Comparison of ENCODE assay signal across 8 mouse cellular contexts in genomic region chr2:178327466-178328040, GRCm38 (mm10).
A peak's percentile ranks its signal among the peaks of the same experiment; 100 is the strongest.
DNase-seq lines count a peak whose midpoint lies in the region; ATAC-seq and TF ChIP-seq lines count a peak whose summit lies in the region.

No protein-coding gene starts in this region.

- no peak for TF ChIP-seq RAD21 in CH12.LX (IDR thresholded peaks at IDR 0.05; ENCODE audit: low read depth, low read length)

- H3K4me3 ChIP-seq in CH12.LX (replicated peaks in 1 of 3; ENCODE audit: low read depth in 2 of 3, low read length in 2 of 3, poor library complexity in 1 of 3): peak overlapping the region in 1 of 3 experiments; percentile 27
- H3K4me3 ChIP-seq in forebrain, embryonic 14.5 days (ENCODE audit: low read depth, low read length): peak overlapping the region; percentile 14
- 0 out of 2 replicates have a peak overlapping the region, but pooled peaks have one; percentile 16 for H3K4me3 ChIP-seq in heart, postnatal 0 days (ENCODE audit: low read depth, low read length)
- no peak overlapping the region for H3K4me3 ChIP-seq in liver, embryonic 12.5 days

- ATAC-seq in forebrain, embryonic 14.5 days: peak; percentile 95
- ATAC-seq in heart, postnatal 0 days (ENCODE audit: insufficient read depth, low read depth): peak; percentile 80
- peak; percentile 76 for ATAC-seq in liver, embryonic 12.5 days

- no peak overlapping the region for H3K9ac ChIP-seq in CH12.LX (ENCODE audit: insufficient read depth, low read depth)
- peak overlapping the region; percentile 58 for H3K9ac ChIP-seq in forebrain, embryonic 14.5 days (ENCODE audit: low read length)
- H3K9ac ChIP-seq in heart, postnatal 0 days (replicated peaks; ENCODE audit: low read depth, low read length): no peak overlapping the region; the same call in 1 of the 2 replicates
- no peak overlapping the region for H3K9ac ChIP-seq in liver, embryonic 12.5 days

- no peak overlapping the region for H3K27ac ChIP-seq in CH12.LX (ENCODE audit: insufficient read depth, low read depth)
- peak overlapping the region; percentile 83 for H3K27ac ChIP-seq in forebrain, embryonic 14.5 days (ENCODE audit: low read depth, low read length)
- no peak overlapping the region for H3K27ac ChIP-seq in heart, postnatal 0 days (ENCODE audit: low read depth)
- H3K27ac ChIP-seq in liver, embryonic 12.5 days: no peak overlapping the region

- H3K4me2 ChIP-seq in CH12.LX (ENCODE audit: insufficient read depth, low read depth, poor library complexity, severe bottlenecking): peak overlapping the region; percentile 47; the same call in 1 of the 2 replicates
- peak overlapping the region; percentile 49 for H3K4me2 ChIP-seq in forebrain, embryonic 14.5 days (ENCODE audit: low read length)
- peak overlapping the region; percentile 55 for H3K4me2 ChIP-seq in heart, postnatal 0 days (ENCODE audit: low read depth, low read length)
- no peak overlapping the region for H3K4me2 ChIP-seq in liver, embryonic 12.5 days

- dilution Hi-C loops in CH12.LX (cut with MboI; ENCODE audit: extremely low pct_ligation_motif_present, extremely low pct_unique_long_range_greater_than_20kb, low sequenced_read_pairs): no loop called here

- H3K27me3 ChIP-seq in CH12.LX (replicated peaks): peaks cover 58% of the 10 kb centered on the region
- H3K27me3 ChIP-seq in forebrain, embryonic 14.5 days (replicated peaks; ENCODE audit: control insufficient read depth, insufficient read depth, low read length): no peaks in the 10 kb centered on the region
- no peaks in the 10 kb centered on the region for H3K27me3 ChIP-seq in heart, postnatal 0 days (ENCODE audit: control insufficient read depth, insufficient read depth, low read length)
- no peaks in the 10 kb centered on the region for H3K27me3 ChIP-seq in liver, embryonic 12.5 days (replicated peaks)

- in situ Hi-C loops in CH12.LX (cut with MboI; ENCODE audit: low pct_ligation_motif_present, low pct_unique_long_range_greater_than_20kb, low sequenced_read_pairs): no loop called here

- H3K9me3 ChIP-seq in CH12.LX (replicated peaks; ENCODE audit: low read length): no peaks in the 10 kb centered on the region
- H3K9me3 ChIP-seq in forebrain, embryonic 14.5 days (replicated peaks; ENCODE audit: control insufficient read depth, low read length): no peaks in the 10 kb centered on the region
- H3K9me3 ChIP-seq in heart, postnatal 0 days (replicated peaks; ENCODE audit: control insufficient read depth, low read length): no peaks in the 10 kb centered on the region
- H3K9me3 ChIP-seq in liver, embryonic 12.5 days (replicated peaks): no peaks in the 10 kb centered on the region

- no peak for TF ChIP-seq POLR2A in CH12.LX (IDR thresholded peaks at IDR 0.05; ENCODE audit: low read depth, low read length)

- 12% methylated on average over 12 of the region's 12 CpGs for WGBS in forebrain, embryonic 14.5 days
- 10% methylated on average over 12 of the region's 12 CpGs for WGBS in heart, postnatal 0 days
- 14% methylated on average over 12 of the region's 12 CpGs for WGBS in liver, embryonic 12.5 days (ENCODE audit: insufficient replicate concordance)

- no peak for TF ChIP-seq EP300 in CH12.LX (IDR thresholded peaks at IDR 0.05; ENCODE audit: low read length)
- no peak for TF ChIP-seq EP300 in heart, postnatal 0 days (IDR thresholded peaks at IDR 0.05; ENCODE audit: low read depth)

- H3K36me3 ChIP-seq in CH12.LX (replicated peaks in 1 of 2; ENCODE audit: control insufficient read depth in 1 of 2, insufficient read depth in 1 of 2, low read length in 1 of 2): no peaks in the 10 kb centered on the region
- H3K36me3 ChIP-seq in forebrain, embryonic 14.5 days (ENCODE audit: control insufficient read depth, insufficient read depth, low read length): peaks cover 9% of the 10 kb centered on the region; the same call in 1 of the 2 replicates
- no peaks in the 10 kb centered on the region for H3K36me3 ChIP-seq in heart, postnatal 0 days (replicated peaks; ENCODE audit: control insufficient read depth, insufficient read depth, low read length)
- H3K36me3 ChIP-seq in liver, embryonic 12.5 days: no peaks in the 10 kb centered on the region

- no peaks in the 10 kb centered on the region for H3K79me2 ChIP-seq in CH12.LX (replicated peaks; ENCODE audit: control insufficient read depth, extremely low read depth, insufficient read depth, poor library complexity, severe bottlenecking)

- no peak for TF ChIP-seq CTCF in CH12.LX (conservative IDR thresholded peaks at IDR 0.05 in 1 of 2, IDR thresholded peaks at IDR 0.05 in 1 of 2; ENCODE audit: low read depth in 2 of 2, low read length in 2 of 2)
- TF ChIP-seq CTCF in heart, postnatal 0 days (IDR thresholded peaks at IDR 0.05; ENCODE audit: low read depth): no peak

- peak; percentile 71 for DNase-seq in CH12.LX (ENCODE audit: extremely low read depth)
- peak; percentile 6 for DNase-seq in c-Kit-positive CD71-positive TER-119-negative erythroid progenitor cells, embryonic 14.5 days (ENCODE audit: low read depth)
- peak; percentile 94 for DNase-seq in forebrain, embryonic 14.5 days (ENCODE audit: low spot score)
- DNase-seq in heart, postnatal 0 days (ENCODE audit: low spot score): peak; percentile 45
- DNase-seq in kidney, postnatal 14 days: peak; percentile 34
- DNase-seq in natural killer cell, adult 2 months (ENCODE audit: low spot score in 2 of 2): peak; percentile 53 to 69
- DNase-seq in spleen, postnatal 10 days (ENCODE audit: low spot score in 2 of 2): no peak

- peaks cover 5 to 9% of the 10 kb centered on the region in 2 experiments for H3K4me1 ChIP-seq in CH12.LX (ENCODE audit: control insufficient read depth in 1 of 2, insufficient read depth in 2 of 2)
- peaks cover 8% of the 10 kb centered on the region for H3K4me1 ChIP-seq in forebrain, embryonic 14.5 days (ENCODE audit: control insufficient read depth, insufficient read depth, low read length)
- H3K4me1 ChIP-seq in heart, postnatal 0 days (ENCODE audit: control insufficient read depth, insufficient read depth): peaks cover 14% of the 10 kb centered on the region
- H3K4me1 ChIP-seq in liver, embryonic 12.5 days: no peaks in the 10 kb centered on the region

TF ChIP-seq in CH12.LX, 34 proteins besides CTCF, POLR2A, EP300 and RAD21:
- TF ChIP-seq ETS1 (conservative IDR thresholded peaks at IDR 0.05; ENCODE audit: low read depth, low read length): no peak
- peak; percentile 46; the same call in 1 of the 2 replicates for TF ChIP-seq ELF1 (IDR thresholded peaks at IDR 0.05; ENCODE audit: low read depth, low read length)
- TF ChIP-seq NRF1 (IDR thresholded peaks at IDR 0.05; ENCODE audit: low read depth, low read length): peak; percentile 93
TF ChIP-seq in CH12.LX: peak in this region for 2.

Comparison
In these comparisons a context has a peak if more than half of its experiments do, and no peak if none do; other contexts are left out.
1. DNase-seq: peak in CH12.LX (single experiment), c-Kit-positive CD71-positive TER-119-negative erythroid progenitor cells, embryonic 14.5 days (single experiment), forebrain, embryonic 14.5 days (single experiment), heart, postnatal 0 days (single experiment), kidney, postnatal 14 days (single experiment) and natural killer cell, adult 2 months (2 of 2); none in spleen, postnatal 10 days (0 of 2).
2. Peak in every context shown above with its lines, with median percentiles within 50 percentile points of each other: ATAC-seq.